Mouse (Mus musculus) intestine, embryonic 15.5 days (tissue): Measurements from ENCODE around the gene Slc16a12. TPM values are rescaled to one million over a fixed set of nuclear protein-coding genes. Genes with fewer than 3 reads are reported as not detected.
"Not testable (repeated sequence)": the region's sequence is repeated elsewhere in the genome, so short reads cannot be mapped to it uniquely, and the experiment has no call there.

Source experiments
- ATAC-seq: fragments of 200-750 bp; cut with Nextera tagmentation; 2 replicates; pipeline ENCODE4 v1.8.0; 2017; ENCODE audit warnings: moderate TSS enrichment, moderate library complexity
- H3K27ac ChIP-seq: fragments of 300-500 bp; sonication (generic); 2 replicates; pipeline ENCODE4 v1.5.1; 2015; ENCODE audit warnings: mild to moderate bottlenecking, inconsistent platforms
- H3K27me3 ChIP-seq: fragments of 300-500 bp; sonication (generic); replicated peaks from 2 replicates; pipeline ENCODE4 v1.6.1; 2015; ENCODE audit warnings: inconsistent platforms
- H3K36me3 ChIP-seq: fragments of 300-500 bp; sonication (generic); 2 replicates; pipeline ENCODE4 v1.6.1; 2015; ENCODE audit warnings: inconsistent platforms
- H3K4me1 ChIP-seq: fragments of 300-500 bp; sonication (generic); replicated peaks from 2 replicates; pipeline ENCODE4 v1.6.1; 2015; ENCODE audit warnings: inconsistent platforms
- H3K4me2 ChIP-seq: fragments of 300-500 bp; sonication (generic); replicated peaks from 2 replicates; pipeline ENCODE4 v1.6.1; 2015; ENCODE audit warnings: mild to moderate bottlenecking, inconsistent platforms
- H3K4me3 ChIP-seq: fragments of 300-500 bp; sonication (generic); replicated peaks from 2 replicates; pipeline ENCODE4 v1.5.1; 2015; ENCODE audit warnings: inconsistent platforms
- H3K9ac ChIP-seq: fragments of 300-500 bp; sonication (generic); 2 replicates; pipeline ENCODE4 v1.6.1; 2015; ENCODE audit warnings: inconsistent platforms
- H3K9me3 ChIP-seq: fragments of 300-500 bp; sonication (generic); 2 replicates; pipeline ENCODE4 v1.6.1; 2016; ENCODE audit warnings: inconsistent platforms
- WGBS: fragments of 180-500 bp; shearing (Covaris S2); methylation state at CpG from one replicate; pipeline ENCODE4 v1.1.7; 2015; 5-methylcytosine and 5-hydroxymethylcytosine counted together
- polyA plus RNA-seq: library from polyadenylated mRNA; unstranded; fragments of >200 nt; fragmentation: Nextera tagmentation; extraction: Ambion mirVana; gene quantifications from 2 replicates; pipeline ENCODE4 v1.2.1, GENCODE M21; 2015

Gene Slc16a12
- polyA plus RNA-seq, 1 experiment from 2014 or later: 8.5 TPM

DNA sequence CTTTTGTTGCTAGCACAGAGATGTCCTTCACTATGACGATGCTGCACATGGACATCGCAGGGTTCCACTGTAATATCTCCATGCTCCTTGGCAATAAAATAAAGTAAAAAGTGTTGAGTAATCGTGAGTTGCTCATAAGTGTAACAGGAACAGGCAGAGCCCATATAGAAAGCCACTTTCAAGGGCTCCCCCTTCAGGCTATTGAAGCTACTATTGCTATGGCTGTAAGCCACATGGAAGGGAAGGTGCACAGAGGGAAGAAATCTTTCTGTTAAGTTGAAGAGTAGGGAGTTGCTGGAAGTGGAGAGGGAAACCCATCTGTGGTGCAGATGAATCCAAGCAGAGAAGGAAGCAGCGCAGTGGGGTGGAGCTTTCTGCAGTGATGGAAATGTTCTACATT lies 4.1 kb upstream of the Slc16a12 start:
- H3K4me3 ChIP-seq: no peak overlapping the region
- no peaks in the 10 kb centered on the region for H3K36me3 ChIP-seq
- WGBS: 72% methylated on average over 4 of the region's 4 CpGs
- H3K4me1 ChIP-seq: no peaks in the 10 kb centered on the region
- H3K27me3 ChIP-seq: no peaks in the 10 kb centered on the region
- 0 out of 2 replicates have a peak, but pooled peaks have one; percentile 34 for ATAC-seq
- H3K4me2 ChIP-seq: no peak overlapping the region
- no peak overlapping the region for H3K9ac ChIP-seq
- no peak overlapping the region for H3K27ac ChIP-seq
- no peaks in the 10 kb centered on the region for H3K9me3 ChIP-seq

DNA sequence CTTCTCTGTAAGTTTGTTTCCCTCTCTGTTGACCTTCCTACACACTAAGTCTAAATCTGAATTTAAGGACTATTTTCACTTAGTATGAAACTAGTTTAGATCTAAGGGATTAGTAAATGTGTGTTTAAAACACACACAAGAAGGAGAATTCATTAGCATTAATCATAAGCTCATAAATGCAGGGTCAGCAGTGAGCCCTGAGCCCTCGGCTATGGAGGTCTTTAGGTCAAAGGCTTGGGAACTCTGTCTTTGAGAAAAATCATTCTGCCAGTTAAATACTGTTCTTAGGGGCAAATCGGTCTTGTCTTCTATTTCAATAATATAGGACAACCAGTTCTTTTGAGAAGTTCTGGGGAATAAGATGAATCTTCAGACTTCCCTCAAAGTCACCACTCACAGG lies 1.9 kb upstream of the Slc16a12 start:
- no peak overlapping the region for H3K27ac ChIP-seq
- no peaks in the 10 kb centered on the region for H3K9me3 ChIP-seq
- no peak overlapping the region for H3K9ac ChIP-seq
- WGBS: 73% methylated on average over 2 of the region's 2 CpGs
- ATAC-seq: no peak
- no peaks in the 10 kb centered on the region for H3K36me3 ChIP-seq
- H3K4me1 ChIP-seq: no peaks in the 10 kb centered on the region
- H3K4me3 ChIP-seq: no peak overlapping the region
- H3K27me3 ChIP-seq: no peaks in the 10 kb centered on the region
- no peak overlapping the region for H3K4me2 ChIP-seq

DNA sequence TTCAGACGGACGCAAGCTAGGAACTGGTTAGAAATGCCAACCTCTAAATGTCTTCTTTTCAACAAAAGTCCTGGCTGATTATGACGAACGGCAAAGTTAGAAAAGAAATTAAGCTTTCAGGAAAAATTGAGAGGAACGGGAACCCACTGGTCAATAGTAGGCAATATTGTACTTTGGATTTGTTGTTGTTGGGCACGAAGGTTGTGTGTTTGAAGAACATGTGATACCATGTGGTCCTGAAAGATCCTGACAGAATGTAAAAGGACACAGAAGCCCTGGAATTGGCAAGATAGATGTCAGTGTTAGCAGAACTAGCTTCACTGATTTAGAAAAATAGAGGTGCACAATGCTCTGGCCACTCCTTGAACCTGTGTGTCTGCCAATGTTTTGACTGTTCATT lies 880 bp upstream of the Slc16a12 start:
- 91% methylated on average over 6 of the region's 6 CpGs for WGBS
- H3K9ac ChIP-seq, H3K4me3 ChIP-seq, H3K4me2 ChIP-seq, H3K9me3 ChIP-seq, H3K36me3 ChIP-seq, H3K4me1 ChIP-seq, H3K27ac ChIP-seq, ATAC-seq, H3K27me3 ChIP-seq: not testable (repeated sequence)

DNA sequence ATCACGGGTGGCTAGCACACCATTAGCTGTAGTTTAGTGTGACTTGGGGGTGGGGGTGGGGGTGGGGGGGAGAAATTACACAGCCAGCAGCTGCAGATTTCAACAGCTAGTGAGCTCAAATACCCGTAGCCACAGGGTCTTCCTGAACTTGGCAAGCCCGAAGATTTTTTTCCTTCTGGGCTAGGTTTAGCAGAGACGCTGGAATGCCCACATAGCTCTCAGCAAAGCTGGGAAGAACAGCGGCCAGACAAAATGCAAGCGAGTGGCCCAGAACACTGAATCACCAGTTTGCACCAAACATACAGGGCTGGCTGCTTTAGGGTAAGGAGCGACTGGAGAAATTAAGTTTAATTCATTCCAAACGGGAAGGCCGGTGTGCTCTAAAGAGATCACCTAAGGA lies 888 bp downstream of the Slc16a12 start:
- peak; percentile 31; the same call in 1 of the 2 replicates for ATAC-seq
- no peak overlapping the region for H3K27ac ChIP-seq
- no peaks in the 10 kb centered on the region for H3K27me3 ChIP-seq
- H3K9me3 ChIP-seq: no peaks in the 10 kb centered on the region
- H3K4me3 ChIP-seq: peak overlapping the region; percentile 57
- H3K4me2 ChIP-seq: peak overlapping the region; percentile 98
- H3K4me1 ChIP-seq: no peaks in the 10 kb centered on the region
- H3K36me3 ChIP-seq: no peaks in the 10 kb centered on the region
- 19% methylated on average over 9 of the region's 9 CpGs for WGBS
- 0 out of 2 replicates have a peak overlapping the region, but pooled peaks have one; percentile 59 for H3K9ac ChIP-seq

DNA sequence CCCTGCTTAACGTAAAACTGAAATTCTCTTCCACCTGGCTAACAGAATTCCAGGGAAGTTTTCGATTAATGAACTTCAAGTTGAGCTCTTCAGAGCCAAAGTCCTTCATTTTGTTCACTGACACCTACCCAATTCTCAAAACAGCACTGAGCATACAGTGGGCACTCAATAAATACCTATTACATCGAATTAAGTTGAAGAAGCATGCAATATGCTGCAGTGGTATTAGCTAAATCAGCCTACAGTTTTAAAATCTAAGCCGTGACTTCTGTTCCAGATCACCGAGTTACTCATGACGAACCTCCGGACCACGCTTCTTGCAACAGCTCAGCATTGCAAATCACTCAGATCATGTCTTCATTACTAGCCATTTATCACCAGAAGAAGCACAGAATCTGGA lies 2.1 kb downstream of the Slc16a12 start:
- H3K27me3 ChIP-seq: no peaks in the 10 kb centered on the region
- 84% methylated on average over 8 of the region's 8 CpGs for WGBS
- no peaks in the 10 kb centered on the region for H3K4me1 ChIP-seq
- no peak overlapping the region for H3K9ac ChIP-seq
- no peak overlapping the region for H3K4me2 ChIP-seq
- H3K4me3 ChIP-seq: no peak overlapping the region
- H3K36me3 ChIP-seq: no peaks in the 10 kb centered on the region
- H3K27ac ChIP-seq: no peak overlapping the region
- no peaks in the 10 kb centered on the region for H3K9me3 ChIP-seq
- ATAC-seq: no peak

DNA sequence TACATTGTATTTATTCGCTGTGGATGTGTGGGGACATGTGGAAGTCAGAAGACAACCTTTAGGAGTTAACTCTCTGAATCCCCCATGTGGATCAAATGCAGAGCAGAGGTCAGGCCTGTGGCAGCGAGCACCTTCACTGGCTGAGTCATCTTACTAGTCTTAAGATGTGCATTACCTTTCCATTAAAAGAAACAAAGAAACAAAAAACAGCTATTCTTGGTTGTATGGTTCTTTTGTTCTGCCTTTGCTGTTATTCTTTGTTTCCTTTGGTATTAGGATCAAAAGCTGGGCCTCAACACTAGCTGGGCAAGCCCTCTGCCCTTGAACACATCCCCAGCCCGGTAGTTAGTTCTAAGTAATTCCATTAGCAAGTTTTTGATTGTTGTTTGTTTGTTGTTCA lies 9.2 kb downstream of the Slc16a12 start:
- H3K4me2 ChIP-seq: no peak overlapping the region
- H3K27ac ChIP-seq: no peak overlapping the region
- H3K9me3 ChIP-seq: no peaks in the 10 kb centered on the region
- H3K9ac ChIP-seq: no peak overlapping the region
- no peaks in the 10 kb centered on the region for H3K4me1 ChIP-seq
- no peaks in the 10 kb centered on the region for H3K36me3 ChIP-seq
- H3K4me3 ChIP-seq: no peak overlapping the region
- H3K27me3 ChIP-seq: no peaks in the 10 kb centered on the region
- 84% methylated on average over 3 of the region's 3 CpGs for WGBS
- no peak for ATAC-seq

DNA sequence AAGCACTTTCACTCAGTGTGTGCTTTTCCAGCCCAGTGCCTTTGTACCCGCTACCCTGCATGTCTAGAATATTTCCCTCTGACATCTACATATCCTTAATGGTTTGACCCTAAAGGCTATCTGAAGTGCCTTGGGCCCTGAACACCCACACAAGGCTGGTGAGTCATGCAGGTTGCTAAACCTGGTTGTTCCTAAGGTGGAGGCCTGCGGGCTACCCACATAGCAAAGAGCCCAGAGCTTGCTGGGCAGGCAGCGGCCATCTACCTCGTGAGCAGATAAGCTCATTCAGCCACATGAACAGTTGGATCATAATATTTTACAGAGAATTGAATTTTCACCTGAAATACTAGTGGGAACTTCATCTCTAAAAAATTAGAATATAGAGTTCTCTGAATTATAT lies 11.2 kb downstream of the Slc16a12 start:
- H3K4me2 ChIP-seq: no peak overlapping the region
- no peak overlapping the region for H3K9ac ChIP-seq
- H3K4me3 ChIP-seq: no peak overlapping the region
- H3K27me3 ChIP-seq: no peaks in the 10 kb centered on the region
- 87% methylated on average over 4 of the region's 4 CpGs for WGBS
- no peaks in the 10 kb centered on the region for H3K9me3 ChIP-seq
- no peak overlapping the region for H3K27ac ChIP-seq
- ATAC-seq: no peak
- H3K4me1 ChIP-seq: no peaks in the 10 kb centered on the region
- H3K36me3 ChIP-seq: no peaks in the 10 kb centered on the region

DNA sequence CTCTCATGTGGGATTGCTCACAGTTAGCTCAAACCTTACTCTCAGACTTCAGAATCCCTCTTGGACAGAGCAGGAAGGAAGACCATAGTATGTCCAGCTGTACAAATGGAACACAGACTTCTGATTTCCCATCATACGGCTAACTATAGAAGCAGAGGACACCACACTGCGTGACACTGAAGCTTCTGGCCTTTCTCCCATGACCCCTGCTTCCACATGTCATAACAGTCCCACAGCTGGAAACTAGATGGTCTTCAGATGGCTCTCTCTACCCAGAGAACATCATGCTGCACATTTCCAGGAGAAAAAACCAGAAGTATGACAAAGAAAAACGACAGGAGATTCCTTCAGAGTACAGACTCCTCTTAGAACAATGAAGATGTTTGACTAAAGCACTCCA lies 14.1 kb downstream of the Slc16a12 start:
- Histone ChIP-seq H3K4me1 (no peaks in the 10 kb centered on the region), H3K27ac (no peak overlapping the region)
- ATAC-seq: peak; percentile 58

DNA sequence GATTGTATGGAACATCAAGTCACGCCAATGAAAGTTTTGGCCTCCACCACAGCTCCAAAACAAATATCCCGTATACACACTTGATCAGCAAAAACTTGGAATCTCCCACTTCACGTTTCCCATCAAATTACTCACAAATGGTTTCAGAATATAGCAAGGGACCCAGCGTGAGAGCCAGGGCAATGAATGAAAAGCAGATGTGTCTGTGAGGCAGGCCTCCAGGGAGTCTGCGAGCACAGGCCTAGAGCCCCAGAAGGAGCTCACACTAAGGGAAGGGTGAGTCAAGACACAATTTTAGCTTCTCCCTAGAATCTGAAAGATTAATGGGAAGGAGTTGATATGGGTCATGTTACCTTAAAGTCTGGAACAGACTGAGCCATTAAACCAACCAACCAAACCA lies 15.7 kb downstream of the Slc16a12 start:
- H3K9ac ChIP-seq: no peak overlapping the region
- 75% methylated on average over 5 of the region's 5 CpGs for WGBS
- H3K4me2 ChIP-seq: no peak overlapping the region
- H3K27ac ChIP-seq: no peak overlapping the region
- H3K36me3 ChIP-seq: no peaks in the 10 kb centered on the region
- ATAC-seq: no peak
- H3K4me3 ChIP-seq: no peak overlapping the region
- no peaks in the 10 kb centered on the region for H3K4me1 ChIP-seq
- no peaks in the 10 kb centered on the region for H3K27me3 ChIP-seq
- no peaks in the 10 kb centered on the region for H3K9me3 ChIP-seq

More for the DNA sequence above, 14.1 kb downstream of the Slc16a12 start:
- H3K36me3 ChIP-seq: no peaks in the 10 kb centered on the region
- no peaks in the 10 kb centered on the region for H3K9me3 ChIP-seq
- no peak overlapping the region for H3K4me3 ChIP-seq
- no peak overlapping the region for H3K9ac ChIP-seq
- no peak overlapping the region for H3K4me2 ChIP-seq
- H3K27me3 ChIP-seq: no peaks in the 10 kb centered on the region
- 46% methylated on average over 3 of the region's 3 CpGs for WGBS

DNA sequence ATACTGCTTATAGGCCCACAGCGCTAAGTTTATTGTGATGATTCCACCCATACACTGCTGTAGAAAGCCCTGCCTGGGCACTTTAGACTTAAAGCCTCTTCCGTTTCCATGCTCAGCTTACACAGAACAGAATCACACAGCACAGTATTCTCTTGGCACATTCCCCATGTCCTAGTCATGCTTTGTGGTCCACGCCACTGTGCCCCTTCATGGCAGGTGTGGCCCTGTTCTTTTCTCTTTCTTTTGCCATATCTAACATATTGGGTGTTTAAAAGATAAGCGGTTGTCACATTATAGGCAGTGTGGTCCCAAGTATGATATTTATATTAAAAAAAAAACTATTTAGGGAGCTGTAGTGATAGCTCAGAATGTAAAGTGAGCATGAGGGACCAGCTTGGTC lies 16.5 kb downstream of the Slc16a12 start:
- Histone ChIP-seq H3K27ac (no peak overlapping the region), H3K4me1 (no peaks in the 10 kb centered on the region), H3K9me3 (no peaks in the 10 kb centered on the region), H3K9ac (no peak overlapping the region), H3K4me2 (no peak overlapping the region), H3K4me3 (no peak overlapping the region), H3K36me3 (no peaks in the 10 kb centered on the region), H3K27me3 (no peaks in the 10 kb centered on the region)
- ATAC-seq: no peak
- 97% methylated on average over 4 of the region's 4 CpGs for WGBS

DNA sequence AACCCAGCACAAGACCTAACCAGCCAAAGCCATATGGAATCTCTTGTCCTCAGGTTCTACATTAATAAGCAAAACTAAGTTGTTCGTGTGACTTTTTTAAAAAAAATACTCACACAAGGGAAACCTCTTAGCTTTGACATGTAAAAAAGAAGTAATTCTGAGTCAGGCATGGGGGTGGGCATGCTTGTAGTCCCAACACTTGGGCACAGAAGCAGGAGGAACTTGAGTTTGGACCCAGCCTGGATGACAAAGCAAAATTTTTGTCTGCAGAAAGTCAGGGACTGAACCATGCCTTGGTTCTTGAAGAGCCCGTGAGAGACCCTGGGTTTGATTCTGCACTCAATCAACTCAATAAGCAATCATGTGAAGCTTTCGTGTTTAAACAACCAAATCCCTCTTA lies 17.6 kb downstream of the Slc16a12 start:
- WGBS: 77% methylated on average over 3 of the region's 3 CpGs

DNA sequence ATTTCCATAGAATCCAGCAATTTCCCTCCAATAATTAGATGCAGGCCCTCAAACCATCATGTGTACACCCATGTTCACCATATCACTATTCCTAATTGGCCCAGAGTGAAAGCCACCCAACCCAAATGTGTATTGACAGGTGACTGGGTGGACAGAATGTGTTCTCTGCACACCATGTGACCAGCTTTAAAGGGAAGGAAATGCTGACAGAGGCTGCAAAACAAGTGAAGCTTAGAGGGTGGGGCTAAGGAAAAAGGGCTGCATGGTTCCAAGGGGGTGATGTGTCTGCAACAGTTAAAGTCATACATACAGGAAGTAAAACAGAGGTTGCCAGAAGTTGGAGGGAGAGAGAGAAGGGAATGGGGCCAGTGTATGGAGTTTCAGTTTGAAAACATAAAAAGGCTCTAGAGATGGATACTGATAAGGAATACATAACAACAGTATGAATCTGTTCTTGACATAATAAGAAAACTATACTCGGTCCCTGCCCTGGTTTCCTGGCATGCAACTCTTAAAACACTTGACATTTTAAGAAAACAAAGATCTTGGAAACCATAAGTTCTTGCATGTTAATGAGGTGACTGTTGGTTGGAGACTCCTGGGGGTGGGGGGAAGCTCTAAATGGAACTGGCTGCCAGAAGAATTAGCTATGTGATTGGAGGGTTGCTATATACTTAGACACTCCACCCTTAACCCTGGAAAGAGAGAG lies 20.7 kb downstream of the Slc16a12 start:
- Histone ChIP-seq H3K36me3 (no peaks in the 10 kb centered on the region), H3K9ac (no peak overlapping the region), H3K4me3 (no peak overlapping the region), H3K9me3 (no peaks in the 10 kb centered on the region), H3K27ac (no peak overlapping the region), H3K27me3 (no peaks in the 10 kb centered on the region), H3K4me2 (no peak overlapping the region), H3K4me1 (no peaks in the 10 kb centered on the region)
- no peak for ATAC-seq
- 55% methylated on average over 1 of the region's 1 CpGs for WGBS

More for the DNA sequence above, 17.6 kb downstream of the Slc16a12 start:
- ATAC-seq: no peak
- Histone ChIP-seq H3K27ac (no peak overlapping the region), H3K9ac (no peak overlapping the region), H3K36me3 (no peaks in the 10 kb centered on the region), H3K4me2 (no peak overlapping the region), H3K27me3 (no peaks in the 10 kb centered on the region), H3K9me3 (no peaks in the 10 kb centered on the region), H3K4me1 (no peaks in the 10 kb centered on the region), H3K4me3 (no peak overlapping the region)

DNA sequence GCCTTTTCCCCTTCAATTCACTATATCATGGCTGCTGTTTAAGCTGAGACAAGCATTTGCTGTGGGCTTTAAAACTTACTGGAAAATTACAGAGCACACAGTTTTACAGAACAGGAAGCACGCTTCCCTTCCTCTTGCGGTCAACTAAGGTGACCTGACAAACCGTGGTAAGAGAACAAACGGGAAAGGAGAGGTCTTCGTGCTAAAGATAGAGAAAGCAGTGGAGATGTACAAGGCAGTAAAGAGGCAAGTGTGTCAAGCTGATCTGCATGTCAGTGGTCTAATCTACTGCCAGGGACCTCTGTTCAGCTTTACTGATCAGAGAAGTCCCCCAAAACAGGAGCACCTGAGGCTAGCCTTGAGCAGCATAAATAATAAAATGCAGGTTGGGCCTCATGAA lies 21.7 kb downstream of the Slc16a12 start:
- no peak for ATAC-seq
- H3K27me3 ChIP-seq: no peaks in the 10 kb centered on the region
- WGBS: 76% methylated on average over 5 of the region's 5 CpGs

More for the DNA sequence above, 21.7 kb downstream of the Slc16a12 start:
- Histone ChIP-seq H3K9me3 (no peaks in the 10 kb centered on the region), H3K4me2 (no peak overlapping the region), H3K4me1 (no peaks in the 10 kb centered on the region), H3K36me3 (no peaks in the 10 kb centered on the region), H3K4me3 (no peak overlapping the region), H3K9ac (no peak overlapping the region), H3K27ac (no peak overlapping the region)
